Mouse (Mus musculus) liver, postnatal 0 days (tissue): Measurements from ENCODE around the gene Spaca9.

Experiments used
- CTCF ChIP-seq: sonication (generic); IDR thresholded peaks from 2 replicates; pipeline ENCODE4 v1.5.1; 2016; ENCODE audit warnings: antibody characterized with exemption, low read depth
- EP300 ChIP-seq: IDR thresholded peaks from 2 replicates; pipeline ENCODE4 v1.6.1; 2016; ENCODE audit warnings: antibody characterized with exemption, low read depth, mild to moderate bottlenecking

DNA sequence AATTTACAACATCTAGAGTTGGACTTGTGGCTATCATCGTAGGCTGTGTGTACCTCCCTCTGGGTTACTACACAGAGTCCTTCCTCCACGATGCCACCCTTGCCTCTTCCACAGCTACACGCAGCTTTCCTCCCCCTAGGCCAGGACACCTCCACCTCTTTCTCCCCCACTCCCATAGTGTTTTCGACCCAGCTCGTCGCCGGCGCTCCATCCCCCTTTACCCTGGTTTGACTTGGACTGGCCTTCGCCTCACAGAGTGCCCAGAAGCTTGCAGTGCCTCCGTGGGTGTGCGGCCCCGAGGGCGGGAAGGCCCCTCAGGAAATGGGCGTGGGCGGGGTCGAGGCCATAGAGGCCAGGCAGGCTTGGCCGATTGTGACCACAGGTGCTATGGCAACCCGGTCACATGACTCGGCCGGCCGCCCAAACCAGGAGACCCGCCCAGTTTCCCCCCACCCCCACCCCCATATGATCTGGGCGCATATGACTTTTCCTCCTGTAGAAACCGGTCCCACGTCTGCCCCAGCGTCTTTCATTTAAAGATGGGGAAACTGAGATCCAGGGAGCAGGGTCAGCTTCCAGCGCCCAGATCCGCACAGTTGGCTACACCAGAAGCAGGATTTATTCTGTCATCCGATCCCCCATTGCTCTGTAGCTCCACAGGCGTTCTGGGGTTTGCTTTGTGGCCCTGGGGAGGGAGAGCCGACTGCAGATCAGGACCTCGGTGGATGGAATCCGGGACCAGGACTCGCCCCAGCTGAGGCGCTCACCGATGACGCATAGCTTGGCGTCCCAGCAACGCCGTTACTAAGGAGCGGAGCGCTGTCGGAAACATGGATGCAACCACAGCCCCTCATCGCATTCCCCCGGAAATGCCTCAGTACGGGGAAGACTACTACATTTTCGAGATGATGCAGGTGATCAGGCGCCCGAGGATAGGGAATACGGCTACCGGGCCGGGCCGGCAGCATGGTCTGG lies at the start of gene Spaca9, which contains the start of gene Ak8:
- TF ChIP-seq CTCF (no peak), EP300 (no peak)
